Mouse (Mus musculus) heart, postnatal 14 days (tissue): ENCODE measurements around the gene Slc35e1. TPM values are rescaled to one million over a fixed set of nuclear protein-coding genes. Genes with fewer than 3 reads are reported as not detected.

Source experiments
- microRNA-seq, 2 experiments: library from miRNA; unstranded; fragments of <30 nt; microRNA quantifications; one replicate each; pipeline ENCODE4 v1.2.0; 2021 to 2022
- total RNA-seq, 2 experiments: library from RNA; stranded (reverse); gene quantifications; 2 replicates each; pipeline ENCODE4 v1.2.3; 2021

The Slc35e1 gene
- total RNA-seq, 2 experiments from 2014 or later: 44.1 to 47.8 TPM

Small RNA genes within 50 kb of the gene (microRNA-seq; reads per million reads assigned to microRNA genes)
- gene Gm28019 (0 reads per million in 2 experiments), gene Mir7068 (1.6 to 4.7 reads per million in 2 experiments)

Other genes with a start within 250 kb of the Slc35e1 start
- 1 to 10 TPM; 9.7 TPM for gene Gm10282, start 187.4 kb downstream of the Slc35e1 start, total RNA-seq
- 100 to 1,000 TPM; 113 to 115 TPM for gene Klf2, start 173.6 kb downstream of the Slc35e1 start, total RNA-seq
- gene Eps15l1, start 71.2 kb downstream of the Slc35e1 start, total RNA-seq: 10 to 100 TPM; 44.4 to 47.5 TPM
- gene Calr3, start 48.7 kb downstream of the Slc35e1 start, total RNA-seq: 10 to 100 TPM in 1 of 2 experiments, 1 to 10 TPM in 1; 8.1 to 10.5 TPM
- 1 to 10 TPM; 6.6 to 7.0 TPM for gene 1700030K09Rik, start 48.7 kb downstream of the Slc35e1 start, total RNA-seq
- gene Cherp, start 17.4 kb downstream of the Slc35e1 start, total RNA-seq: 10 to 100 TPM; 42.9 to 43.2 TPM
- gene Med26, start 55.7 kb upstream of the Slc35e1 start, total RNA-seq: 10 to 100 TPM; 10.5 to 10.7 TPM
- 100 to 1,000 TPM; 111 to 117 TPM for gene Smim7, start 78.5 kb upstream of the Slc35e1 start, total RNA-seq
- gene Tmem38a, start 79.4 kb upstream of the Slc35e1 start, total RNA-seq: 100 to 1,000 TPM; 372 TPM
- gene Nwd1, start 154.1 kb upstream of the Slc35e1 start, total RNA-seq: under 1 TPM; 0.62 to 0.88 TPM
- gene Sin3b, start 230.7 kb upstream of the Slc35e1 start, total RNA-seq: 10 to 100 TPM; 87.1 to 88.6 TPM